Mouse (Mus musculus) heart, adult 11 months (tissue): ENCODE measurements at regions not wholly inside any gene's neighbourhood (a gene's known extent, or its start where the extent isn't known, plus 50 kb on each side); places are given as distances from the start of the nearest gene placed in this dataset.

ENCODE experiments used
- DNase-seq: peaks from one replicate; pipeline ENCODE4 v3.0.0; 2022

- DNase-seq: no peak
Observed at GRCm38 (mm10) chr13:6060229-6060845, 199.1 kb downstream of the Klf6 start.

- DNase-seq: no peak
Observed at GRCm38 (mm10) chr13:6062305-6062704, 201.0 kb downstream of the Klf6 start.

GRCm38 (mm10) chr13:6062729-6063386 lies 201.6 kb downstream of the Klf6 start:
- DNase-seq: no peak

- no peak for DNase-seq
Observed at GRCm38 (mm10) chr13:6076978-6077825, 215.9 kb downstream of the Klf6 start.

- DNase-seq: no peak
Observed at GRCm38 (mm10) chr13:6085891-6086290, 224.6 kb downstream of the Klf6 start.

- DNase-seq: no peak
Observed at GRCm38 (mm10) chr13:6109018-6109657, 247.9 kb downstream of the Klf6 start.

GRCm38 (mm10) chr13:6119703-6120102 lies 258.4 kb downstream of the Klf6 start:
- DNase-seq: no peak

- DNase-seq: no peak
Observed at GRCm38 (mm10) chr13:6127311-6127710, 266.0 kb downstream of the Klf6 start.

- no peak for DNase-seq
Observed at GRCm38 (mm10) chr13:6128903-6129302, 267.6 kb downstream of the Klf6 start.

GRCm38 (mm10) chr13:6131363-6131762 lies 270.1 kb downstream of the Klf6 start:
- no peak for DNase-seq

GRCm38 (mm10) chr13:6137170-6137569 lies 275.9 kb downstream of the Klf6 start:
- no peak for DNase-seq

GRCm38 (mm10) chr13:6142771-6143170 lies 281.5 kb downstream of the Klf6 start:
- no peak for DNase-seq

GRCm38 (mm10) chr13:6153657-6154056 lies 292.4 kb downstream of the Klf6 start:
- peak; percentile 89 for DNase-seq

- DNase-seq: no peak
Observed at GRCm38 (mm10) chr13:6156191-6156590, 294.9 kb downstream of the Klf6 start.

- no peak for DNase-seq
Observed at GRCm38 (mm10) chr13:6157029-6157428, 295.7 kb downstream of the Klf6 start.

GRCm38 (mm10) chr13:6157946-6158345 lies 296.7 kb downstream of the Klf6 start:
- no peak for DNase-seq

GRCm38 (mm10) chr13:6159412-6159811 lies 298.1 kb downstream of the Klf6 start:
- no peak for DNase-seq

GRCm38 (mm10) chr13:6165916-6166315 lies 304.6 kb downstream of the Klf6 start:
- no peak for DNase-seq

- DNase-seq: no peak
Observed at GRCm38 (mm10) chr13:6167055-6167761, 305.9 kb downstream of the Klf6 start.

- no peak for DNase-seq
Observed at GRCm38 (mm10) chr13:6173095-6173494, 311.8 kb downstream of the Klf6 start.

GRCm38 (mm10) chr13:6178362-6179070 lies 317.2 kb downstream of the Klf6 start:
- DNase-seq: no peak

- DNase-seq: no peak
Observed at GRCm38 (mm10) chr13:6189133-6189532, 327.9 kb downstream of the Klf6 start.
